Mouse (Mus musculus) right cerebral cortex, adult 18-20 months (tissue): ENCODE measurements around the gene Ina.
A peak's percentile ranks its signal among the peaks of the same experiment; 100 is the strongest.
"Not testable (repeated sequence)": the region's sequence is repeated elsewhere in the genome, so short reads cannot be mapped to it uniquely, and the experiment has no call there.

Experiments used
- DNase-seq: peaks from one replicate; pipeline ENCODE4 v3.0.0; 2022; ENCODE audit warnings: mixed read lengths

Ina gene

DNA sequence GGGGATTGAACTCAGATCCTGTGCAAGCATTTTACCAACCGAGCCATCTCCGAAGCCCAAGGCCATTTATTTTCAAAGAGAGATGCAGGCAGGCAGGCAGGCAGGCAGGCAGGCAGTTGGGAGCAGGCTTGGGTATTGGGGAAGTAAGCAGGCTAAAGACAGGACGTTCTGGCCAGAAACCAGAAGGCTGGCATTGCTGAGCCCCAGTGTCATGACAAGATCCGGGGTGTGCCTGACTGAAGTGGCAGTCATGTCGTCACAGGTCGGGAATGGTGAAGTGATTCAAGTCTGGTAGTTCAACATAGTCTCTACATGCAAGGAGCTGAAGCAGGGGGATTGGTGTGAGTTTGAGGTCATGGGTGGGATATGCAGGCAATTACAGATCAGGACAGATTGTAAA is 26.9 kb upstream of the Ina start:
- DNase-seq, result no peak

DNA sequence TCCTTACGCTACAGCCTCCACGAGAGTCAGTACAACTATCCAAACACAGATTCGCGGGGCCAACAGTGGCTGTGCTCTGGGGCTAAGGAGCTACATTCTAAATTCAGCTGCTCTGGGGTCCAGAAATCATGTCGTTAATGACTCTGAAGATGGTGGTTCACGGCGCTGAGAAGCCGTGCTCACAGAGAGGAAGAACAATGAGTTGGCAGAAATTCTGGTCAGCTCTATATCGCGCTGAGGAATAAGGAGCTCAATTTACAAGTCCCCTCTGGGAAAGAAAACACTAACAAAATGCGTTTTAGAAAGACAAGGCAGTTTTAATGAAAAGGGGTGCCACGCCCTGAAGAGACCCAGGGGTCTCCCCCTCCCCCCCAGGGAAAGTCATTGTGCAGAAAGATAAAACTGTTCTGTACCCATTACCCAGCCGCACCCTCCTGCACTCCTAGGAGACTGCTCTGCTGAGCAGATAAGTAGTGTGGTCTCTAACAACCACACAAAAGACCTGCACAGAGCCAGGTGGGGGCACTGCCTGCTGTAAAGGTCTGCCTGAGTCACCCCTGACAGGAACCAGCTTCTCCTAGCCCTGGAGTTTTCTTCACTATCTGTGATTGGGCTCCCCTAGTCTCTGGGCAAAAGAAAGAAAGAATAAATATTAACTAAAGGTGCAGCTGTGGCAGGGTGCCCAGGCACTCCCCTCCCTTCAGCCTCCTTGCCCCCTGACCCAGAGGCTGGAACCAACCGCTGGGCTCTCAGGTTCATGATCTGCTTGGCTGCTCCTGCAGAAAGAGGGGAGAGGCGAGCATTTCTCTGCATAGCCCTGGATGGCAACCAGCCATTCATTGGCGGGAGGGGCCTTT is 26.0 kb upstream of the Ina start:
- no peak for DNase-seq

DNA sequence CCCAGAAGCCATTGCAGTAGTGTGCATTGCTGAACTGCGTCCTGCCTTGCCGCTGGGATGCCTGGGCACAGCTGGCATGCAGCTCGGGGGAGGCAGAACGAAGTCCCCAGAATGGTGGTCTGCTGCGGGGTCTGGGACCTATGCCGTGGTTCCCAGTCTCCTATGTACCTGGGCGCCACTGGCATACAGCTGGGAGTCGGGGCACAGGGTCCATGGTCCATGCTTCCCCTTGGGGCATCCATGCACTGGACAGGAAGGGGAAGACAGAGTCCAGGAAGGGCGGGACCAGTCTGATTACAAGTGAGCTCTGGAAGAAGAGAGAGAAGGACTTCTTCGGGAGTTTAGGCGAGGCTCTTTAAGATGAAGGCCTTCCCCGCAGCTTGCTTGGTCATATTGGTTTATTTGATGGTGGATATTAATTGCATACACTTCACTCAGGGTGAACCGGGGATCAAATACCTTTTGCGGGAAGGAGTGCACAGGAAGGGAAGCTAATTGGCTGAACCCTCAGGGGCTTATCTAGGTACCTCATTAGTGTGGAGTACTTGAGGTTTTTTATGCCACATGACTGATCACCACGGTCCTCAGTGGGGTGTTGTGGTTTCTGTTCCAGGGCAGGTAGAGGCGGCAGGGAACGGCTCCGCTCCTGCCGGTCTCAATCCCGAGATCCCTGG is 24.9 kb upstream of the Ina start:
- DNase-seq, result no peak

DNA sequence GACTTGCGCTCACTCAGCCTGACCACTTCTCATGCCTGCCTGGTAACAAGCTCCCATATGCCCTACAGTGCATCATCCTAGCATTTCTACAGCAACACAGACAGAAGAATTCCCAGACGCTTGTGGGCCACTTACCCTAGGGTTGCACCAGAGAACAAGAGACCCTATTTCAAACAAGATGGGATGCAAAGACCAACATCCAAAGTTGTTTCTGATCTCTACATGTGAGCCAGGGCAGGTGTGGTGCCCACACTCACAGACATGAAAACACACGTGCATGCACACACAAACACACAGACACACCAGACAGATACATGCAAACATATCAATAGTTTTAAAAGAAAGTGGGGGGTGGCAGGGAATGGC is 24.4 kb upstream of the Ina start:
- DNase-seq, result no peak

DNA sequence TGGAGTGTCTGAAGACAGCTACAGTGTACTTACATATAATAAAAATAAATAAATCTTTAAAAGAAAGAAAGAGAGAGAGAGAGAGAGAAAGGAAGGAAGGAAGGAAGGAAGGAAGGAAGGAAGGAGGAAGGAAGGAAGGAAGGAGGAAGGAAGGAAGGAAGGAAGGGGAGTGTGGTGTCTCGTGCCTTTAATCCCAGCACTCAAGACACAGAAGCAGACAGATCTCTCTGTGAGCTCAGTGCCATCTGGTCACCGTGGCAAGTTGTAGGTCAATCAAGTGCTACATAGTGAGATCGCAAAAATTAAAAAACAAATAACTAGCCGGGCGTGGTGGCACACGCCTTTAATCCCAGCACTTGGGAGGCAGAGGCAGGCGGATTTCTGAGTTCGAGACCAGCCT is 23.9 kb upstream of the Ina start:
- DNase-seq, result not testable (repeated sequence)

DNA sequence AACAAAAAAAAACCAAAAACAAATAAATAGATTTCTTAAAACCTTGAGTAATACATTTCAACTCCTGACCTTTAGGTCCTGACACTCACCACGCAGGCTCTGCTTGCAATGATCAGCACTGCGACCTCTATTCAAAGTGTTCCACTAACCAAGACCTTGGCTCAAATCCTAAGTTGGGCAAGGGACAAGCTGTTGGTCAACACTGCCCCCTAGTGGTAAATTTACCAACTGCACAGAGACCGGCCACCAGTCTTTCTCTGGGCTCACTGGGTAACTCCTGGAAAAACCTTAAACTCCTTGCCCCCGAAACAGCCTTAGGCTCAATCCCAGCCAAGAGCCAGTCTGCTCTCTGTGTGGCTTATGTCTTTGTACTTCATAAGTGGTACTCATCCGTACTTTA is 23.4 kb upstream of the Ina start:
- DNase-seq, result peak; percentile 73

DNA sequence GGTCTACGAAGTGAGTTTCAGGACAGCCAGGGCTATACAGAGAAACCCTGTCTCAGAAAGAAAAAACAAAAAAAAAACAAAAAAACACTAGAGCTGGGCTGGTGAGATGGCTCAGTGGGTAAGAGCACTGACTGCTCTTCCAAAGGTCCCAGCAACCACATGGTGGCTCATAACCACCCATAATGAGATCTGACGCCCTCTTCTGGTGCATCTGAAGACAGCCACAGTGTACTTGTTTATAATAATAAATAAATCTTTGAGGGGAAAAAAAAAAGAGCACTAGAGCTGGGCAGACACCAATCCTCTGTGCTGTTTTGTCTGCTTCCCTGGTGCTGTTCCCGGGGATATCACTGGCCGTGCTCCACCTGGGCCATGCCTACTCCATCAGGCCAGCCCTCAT is 22.2 kb upstream of the Ina start:
- DNase-seq, result not testable (repeated sequence)

DNA sequence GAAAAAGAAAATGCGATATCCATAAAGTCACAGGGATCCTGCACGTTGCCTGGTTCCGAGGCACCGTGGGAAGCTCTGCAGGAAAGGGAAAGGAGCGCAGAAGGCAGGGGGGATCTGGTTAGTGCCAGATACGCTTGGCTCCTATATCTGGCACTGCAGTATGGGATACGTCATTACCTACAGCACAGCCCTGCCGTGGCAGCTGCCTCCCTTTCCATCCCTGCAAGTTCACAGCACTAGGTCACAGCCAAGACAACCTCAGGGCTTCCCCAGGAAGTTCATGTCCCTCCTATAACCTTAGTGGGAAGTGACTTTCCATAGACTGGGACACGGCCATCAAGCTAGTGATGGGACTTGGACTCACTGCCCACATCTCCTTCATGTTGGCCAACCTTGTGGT is 18.4 kb upstream of the Ina start:
- DNase-seq, result no peak

DNA sequence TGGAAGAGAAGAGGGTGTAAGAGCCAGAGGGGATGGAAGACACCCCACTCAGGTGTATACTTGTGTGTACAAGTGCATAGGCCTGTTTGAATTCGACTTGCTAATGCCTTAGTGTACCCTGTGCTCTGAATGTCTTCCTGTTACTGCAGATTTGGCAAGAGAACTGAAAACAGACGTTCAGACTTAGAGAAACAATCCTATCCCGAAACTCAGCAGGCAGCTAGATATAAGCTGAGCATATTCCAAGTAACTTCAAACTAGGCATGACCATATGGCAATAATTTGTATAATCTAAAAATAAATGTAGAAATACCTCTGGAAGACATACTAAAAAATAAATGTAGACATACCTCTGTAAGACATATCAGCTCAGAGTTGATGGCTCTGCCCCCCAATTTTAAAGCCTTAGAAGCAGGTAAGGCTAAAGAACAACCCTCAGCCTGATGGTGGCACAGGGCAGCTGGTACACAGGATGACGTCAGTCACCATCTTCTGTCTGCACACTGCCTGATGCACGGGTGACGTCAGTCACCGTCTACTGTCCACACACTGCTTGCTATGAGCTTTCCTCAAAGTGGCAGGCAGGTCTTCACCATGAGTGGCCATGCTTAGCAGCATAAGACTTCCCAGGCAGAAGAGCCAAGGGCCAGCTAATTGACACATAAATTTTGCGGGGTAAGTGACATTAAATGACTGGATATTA is 16.2 kb upstream of the Ina start:
- DNase-seq, result peak; percentile 47

DNA sequence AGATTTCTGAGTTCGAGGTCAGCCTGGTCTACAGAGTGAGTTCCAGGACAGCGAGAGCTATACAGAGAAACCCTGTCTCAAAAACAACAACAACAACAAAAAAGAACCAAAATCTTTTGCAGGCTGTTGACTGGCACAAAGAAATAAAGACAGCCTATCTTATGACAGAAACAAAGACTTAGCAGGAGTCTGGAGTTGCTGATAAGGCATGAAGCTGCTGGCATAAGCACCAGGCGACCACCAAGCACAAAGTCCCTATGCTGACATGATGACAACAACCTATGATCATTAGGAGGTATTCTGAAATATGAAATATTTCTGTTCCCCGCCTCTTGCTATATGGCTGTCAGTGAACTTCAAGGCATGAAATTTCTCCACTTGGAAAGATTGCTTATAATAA is 15.5 kb upstream of the Ina start:
- no peak for DNase-seq

DNA sequence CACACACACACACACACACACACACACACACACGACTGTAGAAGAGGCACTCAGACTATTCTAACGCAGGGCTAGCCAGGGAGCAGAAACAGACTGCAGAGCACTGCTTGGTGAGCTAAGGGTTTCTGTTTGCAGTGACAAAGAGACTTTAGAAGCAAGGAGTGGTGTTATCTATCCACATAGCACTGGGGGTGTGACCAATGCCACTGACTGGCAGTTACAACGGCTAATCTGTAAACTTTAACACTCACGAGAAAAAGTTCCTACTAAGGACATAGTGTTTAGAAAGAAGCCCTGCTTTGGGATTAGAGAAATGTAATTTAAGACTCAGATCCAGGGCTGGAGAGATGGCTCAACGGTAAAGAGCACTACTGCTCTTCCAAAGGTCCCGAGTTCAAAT is 14.7 kb upstream of the Ina start:
- no peak for DNase-seq

DNA sequence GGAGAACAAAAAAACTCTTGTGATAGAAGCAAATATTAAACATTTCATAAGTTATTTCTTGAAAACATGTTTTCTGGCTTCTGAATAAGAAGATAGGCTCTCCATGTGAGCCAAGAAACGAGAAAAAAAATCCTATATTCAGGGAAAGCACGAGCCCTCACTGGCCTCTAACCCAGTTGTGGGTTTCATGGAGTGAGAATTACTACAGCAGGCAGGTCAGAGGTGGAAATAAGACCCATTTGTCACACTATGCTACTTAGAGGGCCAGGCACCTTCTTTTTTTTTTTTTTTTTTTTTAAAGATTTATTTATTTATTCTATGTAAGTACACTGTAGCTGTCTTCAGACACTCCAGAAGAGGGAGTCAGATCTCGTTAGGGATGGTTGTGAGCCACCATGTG is 14.1 kb upstream of the Ina start:
- not testable (repeated sequence) for DNase-seq

DNA sequence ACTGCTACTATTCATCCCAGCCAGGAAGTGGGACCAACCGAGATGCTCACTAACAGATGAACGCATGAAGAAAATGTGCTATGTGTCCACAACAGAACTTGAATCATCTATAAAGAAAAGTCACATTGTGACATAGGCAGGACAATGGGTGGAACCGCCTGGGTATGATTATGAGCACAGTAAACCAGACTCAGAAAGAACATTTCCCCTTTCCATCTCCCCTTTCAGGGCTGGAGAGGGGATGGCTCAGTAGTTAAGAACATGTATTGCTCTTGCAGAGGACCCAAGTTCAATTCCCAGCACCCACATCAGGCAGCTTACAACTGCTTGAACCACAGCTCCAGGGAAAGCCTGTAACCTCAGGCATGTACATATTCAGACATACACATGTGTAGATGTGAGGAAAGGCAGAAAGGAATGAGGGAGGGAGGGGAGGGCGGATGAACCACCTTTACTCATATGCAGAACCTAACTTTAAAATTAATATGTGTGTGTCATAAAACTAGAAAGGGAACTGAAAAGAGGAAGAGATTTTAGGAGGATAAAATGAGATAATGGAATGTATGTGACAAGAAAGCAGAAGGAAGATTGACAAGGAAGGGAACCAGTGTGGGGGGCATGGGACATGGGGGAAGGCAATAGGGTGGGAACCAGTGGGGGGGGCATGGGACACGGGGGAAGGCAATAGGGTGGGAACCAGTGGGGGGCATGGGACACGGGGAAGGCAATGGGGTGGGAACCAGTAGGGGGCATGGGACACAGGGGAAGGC is 10.6 kb upstream of the Ina start:
- no peak for DNase-seq

DNA sequence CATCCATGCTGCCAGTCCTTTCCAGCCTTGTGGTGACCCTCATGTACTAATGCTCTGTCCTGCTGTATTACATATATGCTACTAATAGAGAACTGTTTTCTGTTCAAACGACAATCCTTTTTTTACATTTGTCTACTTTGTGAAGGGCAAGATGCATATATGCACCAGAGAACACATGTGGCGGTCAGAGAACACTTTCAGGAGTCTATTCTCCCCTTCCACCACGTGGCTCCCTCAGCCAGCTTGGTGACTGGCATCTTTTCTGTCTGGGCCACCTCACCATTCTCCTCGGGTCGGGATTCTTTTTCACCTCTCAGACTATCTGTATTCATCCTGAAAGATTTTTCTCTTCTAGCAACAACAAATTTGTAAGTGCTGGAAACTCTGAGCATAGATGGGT is 8.6 kb upstream of the Ina start:
- no peak for DNase-seq

DNA sequence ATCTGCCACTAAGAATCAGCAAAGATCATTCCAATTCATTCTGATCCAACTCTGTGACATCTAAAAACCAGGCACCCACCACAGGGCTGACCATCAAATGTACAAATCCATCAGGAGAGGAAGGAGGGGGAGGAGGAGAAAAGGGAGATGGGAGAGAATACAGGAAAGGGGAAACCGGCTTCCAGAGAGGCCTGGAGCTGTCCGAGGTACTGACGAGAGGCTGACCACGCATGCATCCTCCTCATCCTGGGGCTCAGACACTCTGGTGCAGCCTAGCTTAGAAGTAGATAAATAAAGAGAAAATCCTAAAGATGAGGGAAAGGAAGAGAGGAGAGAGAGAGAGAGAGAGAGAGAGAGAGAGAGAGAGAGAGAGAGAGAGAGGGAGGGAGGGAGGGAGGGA is 8.2 kb upstream of the Ina start:
- no peak for DNase-seq

DNA sequence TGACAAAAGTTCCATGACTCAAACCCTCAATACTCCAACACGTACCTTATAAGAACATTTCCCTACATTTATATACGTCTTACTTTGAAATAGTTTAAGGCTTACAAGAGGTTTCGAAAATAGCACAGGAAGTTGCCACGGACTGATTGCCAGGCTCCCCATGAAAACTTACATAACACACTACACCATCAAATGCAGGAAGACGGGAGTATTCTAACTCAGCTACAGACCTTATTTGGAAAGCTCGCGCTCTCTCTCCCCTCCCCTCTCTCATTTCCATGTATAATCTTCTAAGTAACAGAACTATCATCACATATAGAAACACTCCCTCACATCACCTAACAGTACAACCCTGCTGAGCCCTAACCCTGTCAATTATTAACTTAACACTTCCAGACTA is 5.1 kb upstream of the Ina start:
- DNase-seq, result no peak

DNA sequence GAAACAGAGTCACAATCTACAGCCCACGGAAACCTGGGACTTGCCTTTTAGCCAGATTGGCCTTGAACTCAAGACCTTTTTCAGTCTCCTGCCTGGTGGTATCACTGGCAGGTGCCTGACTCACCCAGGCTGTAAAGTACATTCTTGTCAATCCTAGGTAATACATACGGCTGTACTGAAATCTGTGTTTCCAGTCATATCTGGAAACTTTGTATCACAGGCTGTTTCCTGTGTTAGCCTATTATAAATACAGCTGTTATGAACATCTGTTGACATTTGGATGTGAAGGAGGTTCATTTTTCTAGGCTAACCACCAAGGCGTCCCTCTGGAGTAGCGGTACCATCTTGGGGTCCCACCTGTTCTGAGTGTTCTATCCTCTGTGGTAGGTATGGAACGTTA is 4.6 kb upstream of the Ina start:
- no peak for DNase-seq

DNA sequence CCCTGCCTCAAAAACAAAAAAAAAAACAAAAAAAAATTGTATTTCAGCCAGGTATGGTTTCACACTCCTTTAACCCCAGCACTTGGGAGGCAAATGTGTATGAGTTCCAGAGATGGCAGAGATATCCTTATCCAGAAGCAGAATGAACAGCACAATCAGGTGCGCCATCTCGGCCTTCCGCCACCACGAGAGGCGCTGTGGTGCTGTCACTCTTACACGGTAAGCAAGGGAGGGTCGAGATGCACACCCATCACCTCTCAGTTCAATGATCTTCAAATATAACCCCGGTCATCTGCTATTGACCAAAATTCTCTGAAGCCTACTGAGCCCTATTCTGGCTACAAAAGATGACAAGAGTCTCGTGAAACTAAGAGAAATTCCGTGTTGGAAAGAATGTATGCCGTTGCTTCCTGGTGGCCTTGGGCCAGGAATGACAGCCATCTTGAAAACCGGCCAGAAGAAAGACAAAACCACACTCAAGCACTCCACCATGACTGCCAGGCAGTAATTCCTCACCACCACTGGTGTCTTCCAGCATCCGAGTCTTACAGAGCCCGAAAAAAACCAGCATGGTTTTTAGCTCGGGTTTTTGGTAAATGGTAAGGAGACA is 1.9 kb upstream of the Ina start:
- no peak for DNase-seq

DNA sequence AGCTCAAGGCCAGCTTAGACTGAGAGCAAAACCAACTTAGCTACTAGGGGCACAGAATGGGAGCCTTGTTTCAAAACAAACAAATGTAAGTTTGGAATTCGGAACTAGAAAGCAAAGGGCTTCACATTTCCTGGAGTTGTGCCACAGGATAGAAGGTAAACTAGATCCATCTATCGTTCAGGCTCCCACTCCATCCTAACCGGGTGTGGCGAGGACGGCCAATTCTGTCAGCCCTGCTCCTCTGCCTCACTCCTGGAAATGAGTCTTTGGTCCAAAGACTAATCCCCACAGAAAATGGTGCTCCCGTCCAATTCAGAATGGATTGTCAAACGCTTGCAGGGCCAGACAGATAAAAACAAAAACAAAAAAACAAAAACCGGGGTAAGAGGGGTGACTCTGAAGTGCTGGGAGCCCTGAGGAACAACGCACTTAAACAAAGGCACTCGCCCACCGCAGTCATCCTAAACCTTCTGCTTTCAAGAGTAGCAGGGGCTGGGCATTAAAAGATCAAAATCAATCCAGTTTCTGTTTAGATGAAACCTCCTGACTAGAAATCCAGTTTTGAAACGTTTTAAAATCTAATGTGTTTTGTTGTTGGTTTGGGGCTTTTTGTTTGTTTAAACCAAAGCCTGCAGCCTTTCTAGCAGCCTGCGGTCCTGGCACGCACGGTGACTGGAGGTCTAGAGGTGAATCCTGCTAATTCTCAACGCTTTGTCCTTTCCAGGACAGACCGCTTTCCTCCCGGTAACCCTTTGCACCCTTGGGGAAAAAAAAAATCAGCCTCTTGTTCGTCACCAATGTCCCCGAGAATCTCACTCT is 949 bp upstream of the Ina start:
- no peak for DNase-seq

DNA sequence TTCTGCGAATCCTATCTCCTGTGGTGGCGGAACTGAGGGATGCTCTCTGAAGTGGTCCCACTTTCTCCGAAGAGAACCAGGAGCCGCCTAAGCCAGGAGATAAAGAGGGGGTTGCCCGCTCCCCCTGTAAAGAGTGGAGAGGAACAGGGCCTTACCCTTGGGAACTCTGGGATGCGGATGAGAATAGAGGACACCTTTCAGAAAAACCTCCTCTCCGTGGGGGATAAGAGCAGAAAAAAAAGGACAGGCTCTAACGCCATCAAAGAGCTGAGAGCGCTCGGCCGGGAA is 395 bp upstream of the Ina start:
- no peak for DNase-seq

DNA sequence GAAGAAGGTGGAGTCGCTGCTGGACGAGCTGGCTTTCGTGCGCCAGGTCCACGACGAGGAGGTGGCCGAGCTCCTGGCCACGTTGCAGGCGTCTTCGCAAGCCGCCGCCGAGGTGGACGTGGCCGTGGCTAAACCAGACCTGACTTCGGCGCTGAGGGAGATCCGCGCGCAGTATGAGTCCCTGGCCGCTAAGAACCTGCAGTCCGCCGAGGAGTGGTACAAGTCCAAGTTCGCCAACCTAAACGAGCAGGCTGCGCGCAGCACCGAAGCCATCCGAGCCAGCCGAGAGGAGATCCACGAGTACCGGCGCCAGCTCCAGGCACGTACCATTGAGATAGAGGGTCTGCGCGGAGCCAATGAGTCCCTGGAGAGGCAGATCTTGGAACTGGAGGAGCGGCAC is 898 bp downstream of the Ina start:
- no peak for DNase-seq

DNA sequence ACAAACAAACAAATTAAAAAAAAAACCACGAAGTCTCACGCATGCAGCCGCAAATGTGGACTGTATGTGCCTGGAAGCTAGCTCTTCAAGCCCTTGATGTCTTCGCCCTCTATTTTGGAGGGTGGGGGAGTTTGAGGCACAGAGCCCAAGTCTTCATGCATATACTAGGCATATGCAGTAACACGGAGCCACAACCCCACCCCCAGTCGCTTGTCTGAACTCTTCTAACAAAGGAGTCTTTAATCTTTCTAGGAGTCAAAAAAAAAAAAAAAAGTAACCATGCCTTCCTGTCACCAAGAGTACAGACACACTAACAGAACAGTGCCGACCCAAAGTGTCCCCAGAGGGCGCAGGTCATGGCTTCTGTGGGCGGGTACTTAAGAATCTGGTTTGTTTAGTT is 1.5 kb downstream of the Ina start:
- DNase-seq, result no peak
